Mouse (Mus musculus): ENCODE data around the gene Igfbp7. TPM values are rescaled to one million over a fixed set of nuclear protein-coding genes. Genes with fewer than 3 reads are reported as not detected.

The Igfbp7 gene
- total and polyA plus RNA-seq, 3 experiments, result not detected

- TF ChIP-seq CTCF (IDR thresholded peaks at IDR 0.05; ENCODE audit: low read depth, low read length) (no peak), TAL1 (conservative IDR thresholded peaks at IDR 0.05; ENCODE audit: low read depth, low read length) (no peak), GATA1 (IDR thresholded peaks at IDR 0.05; ENCODE audit: borderline replicate concordance, low read length) (no peak), POLR2AphosphoS5 (IDR thresholded peaks at IDR 0.05; ENCODE audit: insufficient replicate concordance, low read depth, low read length) (no peak), GATA2 (IDR thresholded peaks at IDR 0.05; ENCODE audit: borderline replicate concordance, low read depth, low read length) (no peak)
- H3K9me3 ChIP-seq (replicated peaks), result peaks cover 32% of the 10 kb centered on the region
- no peaks in the 10 kb centered on the region for H3K36me3 ChIP-seq (replicated peaks)
- no peak for ATAC-seq (ENCODE audit: extremely low read depth, insufficient number of reproducible peaks, low FRiP score, poor library complexity, severe bottlenecking)
- no peaks in the 10 kb centered on the region for H3K4me1 ChIP-seq (ENCODE audit: insufficient read depth, low read depth, low read length)
- no peak overlapping the region for H3K4me3 ChIP-seq (ENCODE audit: low read depth, low read length)
- DNase-seq (ENCODE audit: low spot score), result no peak
- no peaks in the 10 kb centered on the region for H3K27me3 ChIP-seq (ENCODE audit: insufficient read depth, low read length)
These were observed 7.0 kb downstream of the Igfbp7 start for GRCm38 (mm10) chr5:77400823-77401222.

DNA sequence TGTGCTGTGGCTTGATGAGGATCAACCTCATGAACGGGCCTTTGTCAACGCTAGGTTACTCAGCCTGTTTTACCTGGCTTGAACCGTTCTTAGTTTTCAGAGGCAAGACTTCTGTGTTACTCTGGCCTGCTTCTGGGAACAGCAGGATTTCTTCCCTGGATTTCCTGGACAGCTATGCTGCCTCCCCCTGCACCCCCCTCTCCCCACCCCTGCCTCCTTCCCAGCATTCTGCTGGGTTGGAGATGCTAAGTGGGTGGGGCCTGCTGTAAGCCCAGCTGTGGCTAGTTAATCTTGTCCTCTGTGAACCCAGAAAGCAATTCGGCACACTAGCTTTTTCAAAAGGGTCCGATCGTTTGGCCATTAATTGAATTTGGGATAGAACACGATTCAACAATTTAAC, 7.7 kb downstream of the Igfbp7 start:
- Histone ChIP-seq H3K36me3 (replicated peaks) (no peaks in the 10 kb centered on the region), H3K27me3 (ENCODE audit: insufficient read depth, low read length) (no peaks in the 10 kb centered on the region), H3K4me1 (ENCODE audit: insufficient read depth, low read depth, low read length) (no peaks in the 10 kb centered on the region), H3K4me3 (ENCODE audit: low read depth, low read length) (no peak overlapping the region), H3K9me3 (replicated peaks) (peaks cover 27% of the 10 kb centered on the region)
- ATAC-seq (ENCODE audit: extremely low read depth, insufficient number of reproducible peaks, low FRiP score, poor library complexity, severe bottlenecking) (no peak), DNase-seq (ENCODE audit: low spot score) (no peak)
- TF ChIP-seq POLR2AphosphoS5 (IDR thresholded peaks at IDR 0.05; ENCODE audit: insufficient replicate concordance, low read depth, low read length) (no peak), GATA1 (IDR thresholded peaks at IDR 0.05; ENCODE audit: borderline replicate concordance, low read length) (no peak), CTCF (IDR thresholded peaks at IDR 0.05; ENCODE audit: low read depth, low read length) (no peak), GATA2 (IDR thresholded peaks at IDR 0.05; ENCODE audit: borderline replicate concordance, low read depth, low read length) (no peak), TAL1 (conservative IDR thresholded peaks at IDR 0.05; ENCODE audit: low read depth, low read length) (no peak)

- no peak overlapping the region for H3K4me3 ChIP-seq (ENCODE audit: low read depth, low read length)
- H3K4me1 ChIP-seq (ENCODE audit: insufficient read depth, low read depth, low read length), result no peaks in the 10 kb centered on the region
- no peak for DNase-seq (ENCODE audit: low spot score)
- no peak for TF ChIP-seq TAL1 (conservative IDR thresholded peaks at IDR 0.05; ENCODE audit: low read depth, low read length)
- TF ChIP-seq POLR2AphosphoS5 (IDR thresholded peaks at IDR 0.05; ENCODE audit: insufficient replicate concordance, low read depth, low read length), result no peak
- no peak for TF ChIP-seq GATA2 (IDR thresholded peaks at IDR 0.05; ENCODE audit: borderline replicate concordance, low read depth, low read length)
- no peak for TF ChIP-seq GATA1 (IDR thresholded peaks at IDR 0.05; ENCODE audit: borderline replicate concordance, low read length)
- TF ChIP-seq CTCF (IDR thresholded peaks at IDR 0.05; ENCODE audit: low read depth, low read length), result no peak
- no peaks in the 10 kb centered on the region for H3K36me3 ChIP-seq (replicated peaks)
- no peaks in the 10 kb centered on the region for H3K27me3 ChIP-seq (ENCODE audit: insufficient read depth, low read length)
- peaks cover 23% of the 10 kb centered on the region for H3K9me3 ChIP-seq (replicated peaks)
- no peak for ATAC-seq (ENCODE audit: extremely low read depth, insufficient number of reproducible peaks, low FRiP score, poor library complexity, severe bottlenecking)
These were observed 8.8 kb downstream of the Igfbp7 start for GRCm38 (mm10) chr5:77399076-77399475.

DNA sequence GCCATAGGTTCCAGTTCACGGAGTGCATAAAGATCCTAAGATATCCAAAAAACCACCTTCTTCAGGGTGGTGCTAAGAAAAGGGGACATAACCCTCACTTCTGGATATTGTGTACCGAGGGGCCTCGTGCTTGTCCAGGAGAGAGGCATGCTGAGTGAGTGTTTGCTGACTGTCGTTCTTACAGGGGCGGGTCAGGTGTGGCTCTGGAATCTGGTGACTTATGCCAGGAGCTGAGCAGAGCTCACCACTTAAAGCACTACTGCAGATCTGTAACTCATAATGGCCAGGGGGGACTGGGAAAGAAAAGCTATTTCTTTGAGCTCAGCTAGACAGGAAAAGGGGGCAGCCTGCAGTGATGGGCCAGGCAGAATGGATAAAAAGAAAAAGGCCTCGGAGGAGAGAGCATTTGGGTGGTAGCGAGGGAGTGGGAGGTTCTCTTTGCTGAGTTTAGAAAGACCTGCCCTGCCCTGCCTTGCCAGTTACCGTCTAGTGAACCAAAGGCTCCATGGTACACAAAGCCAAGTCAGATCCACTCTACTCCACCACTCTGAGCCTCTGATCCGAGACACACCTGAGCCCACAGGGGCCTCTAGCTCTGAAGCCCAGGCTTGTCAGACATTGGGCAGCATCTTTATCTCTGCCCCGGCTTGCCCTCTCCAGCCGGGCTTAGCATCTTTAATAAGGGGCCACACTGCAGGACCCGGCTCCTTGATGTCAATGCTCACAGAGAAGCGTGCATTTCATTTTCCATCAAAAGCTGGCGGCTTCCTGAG, 9.4 kb downstream of the Igfbp7 start:
- Histone ChIP-seq H3K27me3 (ENCODE audit: insufficient read depth, low read length) (no peaks in the 10 kb centered on the region), H3K9me3 (replicated peaks) (peaks cover 23% of the 10 kb centered on the region), H3K36me3 (replicated peaks) (no peaks in the 10 kb centered on the region), H3K4me1 (ENCODE audit: insufficient read depth, low read depth, low read length) (no peaks in the 10 kb centered on the region), H3K4me3 (ENCODE audit: low read depth, low read length) (no peak overlapping the region)
- TF ChIP-seq POLR2AphosphoS5 (IDR thresholded peaks at IDR 0.05; ENCODE audit: insufficient replicate concordance, low read depth, low read length) (no peak), TAL1 (conservative IDR thresholded peaks at IDR 0.05; ENCODE audit: low read depth, low read length) (no peak), GATA1 (IDR thresholded peaks at IDR 0.05; ENCODE audit: borderline replicate concordance, low read length) (no peak), CTCF (IDR thresholded peaks at IDR 0.05; ENCODE audit: low read depth, low read length) (no peak), GATA2 (IDR thresholded peaks at IDR 0.05; ENCODE audit: borderline replicate concordance, low read depth, low read length) (no peak)
- no peak for ATAC-seq (ENCODE audit: extremely low read depth, insufficient number of reproducible peaks, low FRiP score, poor library complexity, severe bottlenecking)
- DNase-seq (ENCODE audit: low spot score), result no peak

- DNase-seq (ENCODE audit: low spot score) (no peak), ATAC-seq (ENCODE audit: extremely low read depth, insufficient number of reproducible peaks, low FRiP score, poor library complexity, severe bottlenecking) (no peak)
- no peaks in the 10 kb centered on the region for H3K4me1 ChIP-seq (ENCODE audit: insufficient read depth, low read depth, low read length)
- no peaks in the 10 kb centered on the region for H3K36me3 ChIP-seq (replicated peaks)
- H3K27me3 ChIP-seq (ENCODE audit: insufficient read depth, low read length), result no peaks in the 10 kb centered on the region
- no peak for TF ChIP-seq TAL1 (conservative IDR thresholded peaks at IDR 0.05; ENCODE audit: low read depth, low read length)
- TF ChIP-seq GATA1 (IDR thresholded peaks at IDR 0.05; ENCODE audit: borderline replicate concordance, low read length), result no peak
- TF ChIP-seq GATA2 (IDR thresholded peaks at IDR 0.05; ENCODE audit: borderline replicate concordance, low read depth, low read length), result no peak
- TF ChIP-seq POLR2AphosphoS5 (IDR thresholded peaks at IDR 0.05; ENCODE audit: insufficient replicate concordance, low read depth, low read length), result no peak
- no peak for TF ChIP-seq CTCF (IDR thresholded peaks at IDR 0.05; ENCODE audit: low read depth, low read length)
- peaks cover 16% of the 10 kb centered on the region for H3K9me3 ChIP-seq (replicated peaks)
- no peak overlapping the region for H3K4me3 ChIP-seq (ENCODE audit: low read depth, low read length)
These were observed 13.7 kb downstream of the Igfbp7 start for GRCm38 (mm10) chr5:77393990-77394618.

DNA sequence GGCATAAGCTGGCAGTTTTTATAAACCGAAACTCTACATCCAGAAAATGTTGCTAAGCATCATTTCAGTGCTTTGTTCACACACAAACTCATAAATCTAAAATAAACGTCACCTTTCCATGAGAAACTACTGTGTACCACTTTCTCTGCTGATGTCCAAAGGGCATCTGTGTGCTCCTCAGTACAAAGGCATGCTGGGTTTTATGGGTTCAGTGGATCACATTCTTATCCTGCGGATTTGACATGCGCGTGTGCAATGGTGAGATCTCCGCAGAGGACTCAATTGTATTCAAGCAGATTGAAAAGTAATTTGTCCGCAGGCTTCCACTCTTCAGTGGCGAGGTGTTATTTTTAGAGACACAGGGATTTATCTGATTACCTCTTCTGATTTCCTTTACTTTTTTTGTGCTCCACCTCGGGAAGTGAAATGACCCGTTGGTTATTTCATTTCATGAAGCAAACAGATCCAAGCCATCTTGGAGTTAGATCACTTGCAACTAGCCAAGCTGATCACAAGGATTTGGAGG, 14.7 kb downstream of the Igfbp7 start:
- Histone ChIP-seq H3K27me3 (ENCODE audit: insufficient read depth, low read length) (no peaks in the 10 kb centered on the region), H3K9me3 (replicated peaks) (peaks cover 15% of the 10 kb centered on the region), H3K4me1 (ENCODE audit: insufficient read depth, low read depth, low read length) (no peaks in the 10 kb centered on the region), H3K36me3 (replicated peaks) (no peaks in the 10 kb centered on the region), H3K4me3 (ENCODE audit: low read depth, low read length) (no peak overlapping the region)
- TF ChIP-seq TAL1 (conservative IDR thresholded peaks at IDR 0.05; ENCODE audit: low read depth, low read length) (no peak), POLR2AphosphoS5 (IDR thresholded peaks at IDR 0.05; ENCODE audit: insufficient replicate concordance, low read depth, low read length) (no peak), CTCF (IDR thresholded peaks at IDR 0.05; ENCODE audit: low read depth, low read length) (no peak), GATA2 (IDR thresholded peaks at IDR 0.05; ENCODE audit: borderline replicate concordance, low read depth, low read length) (no peak), GATA1 (IDR thresholded peaks at IDR 0.05; ENCODE audit: borderline replicate concordance, low read length) (no peak)
- DNase-seq (ENCODE audit: low spot score) (no peak), ATAC-seq (ENCODE audit: extremely low read depth, insufficient number of reproducible peaks, low FRiP score, poor library complexity, severe bottlenecking) (no peak)
